Mouse (Mus musculus) E14TG2a.4 (cell line): ENCODE results near the gene Egf.

Source experiments
- CTCF ChIP-seq: conservative IDR thresholded peaks from 2 replicates; pipeline ENCODE4 v1.5.1; 2014; ENCODE audit warnings: low read length
- POU5F1 ChIP-seq: IDR thresholded peaks from 2 replicates; pipeline ENCODE4 v1.6.1; 2014; ENCODE audit warnings: low read length, borderline replicate concordance

GRCm38 (mm10) chr3:129634260-129634901 lies 120.7 kb downstream of the Egf start:
- TF ChIP-seq CTCF (no peak; the same call in 1 of the 2 replicates), POU5F1 (no peak)
